Mouse (Mus musculus) myocyte (in vitro differentiated cells): ENCODE results near the gene Cnot4. TPM values are rescaled to one million over a fixed set of nuclear protein-coding genes. Genes with fewer than 3 reads are reported as not detected.

Experiments used
- H3K27me3 ChIP-seq: one replicate; pipeline ENCODE4 v1.6.1; 2011; ENCODE audit not compliant: control insufficient read depth, insufficient read depth, insufficient read length
- H3K36me3 ChIP-seq: one replicate; pipeline ENCODE4 v1.6.1; 2011; ENCODE audit not compliant: control insufficient read depth, insufficient read depth
- H3K4me2 ChIP-seq: one replicate; pipeline ENCODE4 v1.6.1; 2011; ENCODE audit warnings: low read depth, control low read depth
- H3K4me3 ChIP-seq: one replicate; pipeline ENCODE4 v1.5.1; 2011; ENCODE audit warnings: mild to moderate bottlenecking, control low read depth, moderate library complexity
- H3K79me2 ChIP-seq: one replicate; pipeline ENCODE4 v1.6.1; 2011; ENCODE audit not compliant: control insufficient read depth, insufficient read depth
- H3ac ChIP-seq: one replicate; pipeline ENCODE4 v1.6.1; 2011; ENCODE audit not compliant: control insufficient read depth, insufficient read length
- CEBPB ChIP-seq: IDR thresholded peaks from 2 replicates; pipeline ENCODE4 v1.6.1; 2011; ENCODE audit warnings: mild to moderate bottlenecking, moderate library complexity; ENCODE audit not compliant: poor library complexity, insufficient read depth, severe bottlenecking
- E2F4 ChIP-seq: IDR thresholded peaks from one replicate; pipeline ENCODE4 v1.6.1; 2011; ENCODE audit warnings: mild to moderate bottlenecking, control low read depth, moderate library complexity; ENCODE audit not compliant: insufficient read depth
- MAX ChIP-seq: IDR thresholded peaks from one replicate; pipeline ENCODE4 v1.6.1; 2011; ENCODE audit warnings: low read depth, mild to moderate bottlenecking, control low read depth
- MYOD1 ChIP-seq, 3 experiments: IDR thresholded peaks; one replicate each; pipeline ENCODE4 v1.6.1; 2011; ENCODE audit warnings: control low read depth in 2 of 3, low read depth in 2 of 3, mild to moderate bottlenecking in 2 of 3, moderate library complexity in 1 of 3; ENCODE audit not compliant: insufficient read length in 2 of 3, control insufficient read depth in 1 of 3
- MYOG ChIP-seq, 3 experiments: IDR thresholded peaks; one replicate each; pipeline ENCODE4 v1.6.1; 2011; ENCODE audit warnings: control low read depth in 2 of 3, low read depth in 2 of 3, mild to moderate bottlenecking in 2 of 3; ENCODE audit not compliant: insufficient read length in 2 of 3, control insufficient read depth in 1 of 3, insufficient read depth in 1 of 3
- POLR2A ChIP-seq: IDR thresholded peaks from one replicate; pipeline ENCODE4 v1.6.1; 2011; ENCODE audit warnings: low read depth, mild to moderate bottlenecking, control low read depth, moderate library complexity; ENCODE audit not compliant: insufficient read length
- POLR2AphosphoS2 ChIP-seq: IDR thresholded peaks from one replicate; pipeline ENCODE4 v1.6.1; 2011; ENCODE audit warnings: low read depth, control low read depth; ENCODE audit not compliant: insufficient read length
- REST ChIP-seq: IDR thresholded peaks from one replicate; pipeline ENCODE4 v1.6.1; 2011; ENCODE audit warnings: mild to moderate bottlenecking, control low read depth, moderate library complexity; ENCODE audit not compliant: insufficient read depth, insufficient read length
- SRF ChIP-seq: IDR thresholded peaks from one replicate; pipeline ENCODE4 v1.6.1; 2011; ENCODE audit warnings: low read depth; ENCODE audit not compliant: control insufficient read depth, insufficient read length
- TCF12 ChIP-seq: IDR thresholded peaks from one replicate; pipeline ENCODE4 v1.6.1; 2011; ENCODE audit warnings: mild to moderate bottlenecking, control low read depth; ENCODE audit not compliant: poor library complexity, insufficient read depth, severe bottlenecking
- TCF3 ChIP-seq: IDR thresholded peaks from one replicate; pipeline ENCODE4 v1.6.1; 2011; ENCODE audit warnings: low read depth, control low read depth; ENCODE audit not compliant: insufficient read length
- USF1 ChIP-seq: IDR thresholded peaks from one replicate; pipeline ENCODE4 v1.6.1; 2011; ENCODE audit warnings: low read depth, mild to moderate bottlenecking, control low read depth, moderate library complexity
- polyA plus RNA-seq: library from polyadenylated mRNA; unstranded; fragments of >200 nt; fragmentation: generic; extraction: Trizol; gene quantifications from one replicate; pipeline ENCODE4 v1.2.1, GENCODE M21; 2012; ENCODE audit warnings: missing spikeins

Gene Cnot4
- polyA plus RNA-seq, 1 experiment: 7.9 TPM

- Histone ChIP-seq H3K27me3 (no peaks in the 10 kb centered on the region), H3ac (no peak overlapping the region)
- TF ChIP-seq E2F4 (no peak), TCF3 (peak; percentile 71), SRF (no peak), TCF12 (peak; percentile 77), MYOD1 (IDR thresholded peaks at IDR 0.05; ENCODE audit: control insufficient read depth in 1 of 3, insufficient read length in 2 of 3, low read depth in 2 of 3) (peak; percentile 81 to 92 (median 86)), MYOG (IDR thresholded peaks at IDR 0.05; ENCODE audit: control insufficient read depth in 1 of 3, insufficient read depth in 1 of 3, insufficient read length in 2 of 3, low read depth in 2 of 3) (peak; percentile 88 to 95 (median 94))
Measured at GRCm38 (mm10) chr6:35043127-35043526, 90.4 kb downstream of the Cnot4 start.

GRCm38 (mm10) chr6:35033341-35033740 is 100.2 kb downstream of the Cnot4 start:
- Histone ChIP-seq H3K4me3 (no peak overlapping the region), H3ac (no peak overlapping the region), H3K4me2 (no peak overlapping the region), H3K79me2 (no peaks in the 10 kb centered on the region), H3K36me3 (no peaks in the 10 kb centered on the region), H3K27me3 (no peaks in the 10 kb centered on the region)
- TF ChIP-seq MYOG (IDR thresholded peaks at IDR 0.05; ENCODE audit: control insufficient read depth in 1 of 3, insufficient read depth in 1 of 3, insufficient read length in 2 of 3, low read depth in 2 of 3) (no peak), POLR2AphosphoS2 (no peak), SRF (no peak), MAX (no peak), USF1 (no peak), E2F4 (no peak), TCF3 (no peak), CEBPB (no peak), TCF12 (no peak), POLR2A (no peak), MYOD1 (IDR thresholded peaks at IDR 0.05; ENCODE audit: control insufficient read depth in 1 of 3, insufficient read length in 2 of 3, low read depth in 2 of 3) (no peak), REST (no peak)

More at GRCm38 (mm10) chr6:35043127-35043526, 90.4 kb downstream of the Cnot4 start:
- H3K4me3 ChIP-seq: no peak overlapping the region
- no peaks in the 10 kb centered on the region for H3K79me2 ChIP-seq
- peak overlapping the region; percentile 41 for H3K4me2 ChIP-seq
- H3K36me3 ChIP-seq: no peaks in the 10 kb centered on the region

DNA sequence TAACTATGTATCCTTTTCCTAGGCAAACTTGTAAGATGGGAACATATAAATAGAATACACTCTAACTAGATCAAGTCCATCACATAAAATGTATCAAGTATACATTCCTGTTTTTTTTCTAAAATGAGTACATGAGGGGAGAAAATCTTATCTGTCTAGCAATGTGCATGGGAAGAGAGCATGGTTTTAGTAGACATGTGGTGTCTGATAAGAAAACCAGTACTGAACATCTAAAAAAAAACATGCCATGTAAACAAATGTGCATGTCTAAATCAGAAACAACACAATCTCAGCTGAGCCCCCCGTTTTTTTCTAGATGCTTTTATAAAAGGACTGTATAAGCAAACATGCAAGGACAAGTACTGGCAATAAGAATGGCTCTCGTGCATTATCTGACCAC is 100.8 kb downstream of the Cnot4 start:
- Histone ChIP-seq H3ac (no peak overlapping the region), H3K36me3 (no peaks in the 10 kb centered on the region), H3K4me2 (no peak overlapping the region), H3K79me2 (no peaks in the 10 kb centered on the region), H3K4me3 (no peak overlapping the region), H3K27me3 (no peaks in the 10 kb centered on the region)
- TF ChIP-seq USF1: no peak
- no peak for TF ChIP-seq REST
- TF ChIP-seq E2F4: no peak
- no peak for TF ChIP-seq MYOD1 (IDR thresholded peaks at IDR 0.05; ENCODE audit: control insufficient read depth in 1 of 3, insufficient read length in 2 of 3, low read depth in 2 of 3)
- no peak for TF ChIP-seq POLR2A
- TF ChIP-seq MAX: no peak
- TF ChIP-seq SRF: no peak
- no peak for TF ChIP-seq TCF3
- TF ChIP-seq MYOG (IDR thresholded peaks at IDR 0.05; ENCODE audit: control insufficient read depth in 1 of 3, insufficient read depth in 1 of 3, insufficient read length in 2 of 3, low read depth in 2 of 3): no peak
- no peak for TF ChIP-seq CEBPB
- no peak for TF ChIP-seq POLR2AphosphoS2
- TF ChIP-seq TCF12: no peak

- Histone ChIP-seq H3K79me2 (no peaks in the 10 kb centered on the region), H3ac (no peak overlapping the region), H3K4me2 (no peak overlapping the region), H3K27me3 (no peaks in the 10 kb centered on the region), H3K36me3 (no peaks in the 10 kb centered on the region), H3K4me3 (no peak overlapping the region)
- TF ChIP-seq MYOG (IDR thresholded peaks at IDR 0.05; ENCODE audit: control insufficient read depth in 1 of 3, insufficient read depth in 1 of 3, insufficient read length in 2 of 3, low read depth in 2 of 3) (no peak), POLR2A (no peak), CEBPB (no peak), REST (no peak), SRF (no peak), TCF12 (no peak), MYOD1 (IDR thresholded peaks at IDR 0.05; ENCODE audit: control insufficient read depth in 1 of 3, insufficient read length in 2 of 3, low read depth in 2 of 3) (no peak), E2F4 (no peak)
Measured at GRCm38 (mm10) chr6:35030811-35031210, 102.7 kb downstream of the Cnot4 start.

DNA sequence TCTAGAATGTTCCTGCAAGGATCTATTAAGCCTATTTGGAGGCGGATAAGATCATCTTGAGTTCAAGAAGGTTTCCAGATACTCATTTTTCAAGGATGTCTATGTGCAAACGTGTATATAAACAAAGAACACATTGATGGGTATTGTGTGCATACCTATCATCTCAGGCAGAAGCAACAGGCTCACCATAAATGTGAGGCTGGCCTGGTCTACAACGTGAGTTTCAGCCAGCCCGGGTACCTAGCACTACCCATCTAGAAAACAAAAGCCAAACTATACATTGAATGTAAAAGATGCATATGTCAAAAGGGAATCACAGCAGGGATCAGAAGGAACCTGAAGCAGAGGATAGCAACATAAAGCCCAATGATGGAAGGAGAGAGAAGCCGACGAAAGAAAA is 103.3 kb downstream of the Cnot4 start:
- Histone ChIP-seq H3K4me2 (no peak overlapping the region), H3K79me2 (no peaks in the 10 kb centered on the region), H3K4me3 (no peak overlapping the region), H3ac (no peak overlapping the region), H3K27me3 (no peaks in the 10 kb centered on the region), H3K36me3 (no peaks in the 10 kb centered on the region)
- TF ChIP-seq POLR2AphosphoS2 (no peak), TCF12 (no peak), MYOD1 (IDR thresholded peaks at IDR 0.05; ENCODE audit: control insufficient read depth in 1 of 3, insufficient read length in 2 of 3, low read depth in 2 of 3) (no peak), TCF3 (no peak), CEBPB (no peak), REST (no peak), E2F4 (no peak), USF1 (no peak), MYOG (IDR thresholded peaks at IDR 0.05; ENCODE audit: control insufficient read depth in 1 of 3, insufficient read depth in 1 of 3, insufficient read length in 2 of 3, low read depth in 2 of 3) (no peak), SRF (no peak), POLR2A (no peak)
